Mouse (Mus musculus) brain, embryonic 14.5 days (tissue): ENCODE measurements around the gene Tssk4.

Experiments used
- CTCF ChIP-seq: fragments of 200-500 bp; IDR thresholded peaks from 2 replicates; pipeline ENCODE4 v1.5.1; 2012; ENCODE audit warnings: inconsistent platforms, mild to moderate bottlenecking, moderate library complexity, borderline replicate concordance; ENCODE audit not compliant: insufficient read depth, insufficient read length; ENCODE audit errors: extremely low read depth
- POLR2A ChIP-seq: fragments of 200-500 bp; IDR thresholded peaks from 2 replicates; pipeline ENCODE4 v1.6.1; 2012; ENCODE audit warnings: mild to moderate bottlenecking, inconsistent platforms, borderline replicate concordance; ENCODE audit not compliant: poor library complexity, insufficient read depth, insufficient read length, severe bottlenecking; ENCODE audit errors: extremely low read depth

DNA sequence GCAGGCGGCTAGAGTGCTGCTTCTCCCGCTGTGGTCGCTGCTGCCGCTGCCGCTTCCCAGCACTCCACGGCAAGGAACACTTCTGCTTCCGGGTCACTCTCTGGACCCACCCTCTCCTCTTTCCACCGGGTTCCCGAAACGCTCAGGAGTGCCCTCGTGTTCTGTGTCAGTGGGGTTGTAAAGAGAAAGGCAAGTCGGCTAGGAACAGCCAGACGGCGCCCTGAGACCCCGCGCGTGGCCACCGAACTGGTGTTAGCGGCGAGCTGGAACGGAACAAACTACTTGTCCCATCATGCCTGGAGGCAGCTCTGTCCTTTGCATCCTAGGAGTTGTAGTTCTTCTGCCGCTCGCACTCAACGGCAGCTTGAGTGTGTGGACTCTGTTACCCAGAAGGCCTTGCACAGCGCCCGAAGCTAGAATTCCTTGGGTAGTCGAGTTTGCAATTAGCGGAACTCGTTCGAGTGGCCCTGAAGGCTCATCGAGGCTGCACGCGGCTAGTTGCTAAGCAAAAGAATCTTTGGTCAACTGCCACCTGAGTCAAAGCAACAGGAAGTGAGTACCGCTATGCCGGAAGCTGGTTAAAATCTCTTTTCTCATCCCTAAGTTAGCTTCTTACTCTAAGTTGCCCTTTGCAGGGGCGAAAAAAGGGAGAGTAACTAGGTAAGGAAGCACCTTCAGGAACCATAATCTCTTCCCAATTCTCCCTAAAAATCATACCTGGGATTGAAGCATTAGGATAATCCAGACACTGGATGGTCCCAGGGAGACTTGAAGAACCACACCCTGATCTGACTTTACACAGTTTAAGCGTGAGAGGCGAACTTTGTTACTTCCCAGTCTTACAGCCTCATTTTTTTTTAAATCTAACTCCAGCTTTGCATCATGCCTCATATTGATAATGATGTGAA is 22.1 kb downstream of the Tssk4 start, which contains the start of the genes Gmpr2 and Nedd8:
- TF ChIP-seq CTCF (no peak), POLR2A (peak; percentile 30; the same call in 1 of the 2 replicates)
